Comparison of ENCODE assay signal across 6 mouse cellular contexts in genomic region chr16:45222771-45223170, GRCm38 (mm10).
"Had no signal": no experiment of that assay in that cellular context is flagged by ENCODE, and none has a peak within 500 bp of the region (broad histone marks: within the 10 kb centered on the region; RNA-seq: fewer than 3 reads in every experiment).

No protein-coding gene starts in this region.

- DNase-seq: kidney, adult 2 months; kidney, postnatal 14 days; lung, adult 2 months; lung, postnatal 4 days; midbrain, embryonic 14.5 days; right cerebral cortex, postnatal 14 days had no signal
